Mouse (Mus musculus): ENCODE data around the gene Gm20388.

DNA sequence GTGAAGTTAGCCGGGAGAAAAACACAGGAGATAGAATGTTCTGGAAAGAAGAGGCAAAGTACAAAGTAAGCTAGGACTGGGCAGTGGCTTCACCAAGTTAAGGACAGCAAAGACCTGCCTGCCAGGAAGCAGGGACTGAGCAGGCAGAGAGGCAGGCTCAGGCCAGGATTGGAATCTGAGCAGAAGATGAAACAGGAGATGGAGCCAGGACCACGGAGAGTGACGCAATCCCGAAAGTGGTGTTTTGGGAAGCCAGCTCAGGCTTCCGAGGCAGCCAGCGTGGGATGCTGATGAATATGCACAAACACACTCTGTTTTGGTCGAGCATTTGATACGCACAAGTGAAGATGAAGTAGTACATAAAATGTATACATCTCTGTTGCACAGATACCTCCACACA, 1673.0 kb downstream of the Gm20388 start:
- TF ChIP-seq CTCF (IDR thresholded peaks at IDR 0.05; ENCODE audit: low read depth) (no peak), EP300 (IDR thresholded peaks at IDR 0.05; ENCODE audit: low read depth) (no peak)

Measured in liver, embryonic 14.5 days (tissue).